Mouse (Mus musculus) adrenal gland, adult 8-10 months (tissue): ENCODE measurements around the gene Vmn2r52. TPM values are rescaled to one million over a fixed set of nuclear protein-coding genes. Genes with fewer than 3 reads are reported as not detected.
"Not testable (repeated sequence)": the region's sequence is repeated elsewhere in the genome, so short reads cannot be mapped to it uniquely, and the experiment has no call there.

Experiments used
- DNase-seq: peaks from one replicate; pipeline ENCODE4 v3.0.0; 2022
- total RNA-seq, 4 experiments: library from RNA; stranded (reverse); gene quantifications; 2 replicates each; pipeline ENCODE4 v1.2.4; 2022

Vmn2r52 gene
- total RNA-seq: not detected

- DNase-seq: no peak
Measured at GRCm38 (mm10) chr7:10176473-10176872, at the start of gene Vmn2r52. Gene Vmn2r52, minus strand, starts transcription at chr7:10176573.

- DNase-seq: not testable (repeated sequence)
Measured at GRCm38 (mm10) chr7:10105641-10106040, 70.7 kb downstream of the Vmn2r52 start, which contains the start of gene Vmn2r51. Gene Vmn2r51, minus strand, starts transcription at chr7:10105741.

Other genes starting within 250 kb of the Vmn2r52 start
- gene Vmn2r48, start 223.0 kb downstream of the Vmn2r52 start, total RNA-seq: not detected
- not detected for gene Vmn2r49, start 184.3 kb downstream of the Vmn2r52 start, total RNA-seq
- not detected for gene Vmn2r50, start 123.3 kb downstream of the Vmn2r52 start, total RNA-seq
- gene Vmn2r51, start 70.8 kb downstream of the Vmn2r52 start, total RNA-seq: not detected
- gene Vmn1r66, start 101.4 kb upstream of the Vmn2r52 start, total RNA-seq: not detected